Mouse (Mus musculus): ENCODE results near the gene Cldn11.

- TF ChIP-seq POLR2A (IDR thresholded peaks at IDR 0.05; ENCODE audit: borderline replicate concordance, control insufficient read depth, low read depth, low read length) (no peak), CTCF (IDR thresholded peaks at IDR 0.05; ENCODE audit: control insufficient read depth, insufficient read depth, low read length) (no peak)
Observed at GRCm38 (mm10) chr3:31129766-31130165, 20.0 kb upstream of the Cldn11 start.
